Mouse (Mus musculus): ENCODE measurements around the gene Iqce. TPM values are rescaled to one million over a fixed set of nuclear protein-coding genes. Genes with fewer than 3 reads are reported as not detected.

Gene Iqce
- total and polyA plus RNA-seq, 3 experiments, result 2.2 to 11.2 (median 5.3) TPM

GRCm38 (mm10) chr5:140652587-140652986 is 49.6 kb downstream of the Iqce start:
- H3K9ac ChIP-seq (ENCODE audit: insufficient read depth, low read depth), result no peak overlapping the region
- H3K4me3 ChIP-seq (replicated peaks in 1 of 3; ENCODE audit: low read depth in 2 of 3, low read length in 2 of 3, poor library complexity in 1 of 3), result no peak overlapping the region
- in situ Hi-C loops (cut with MboI; ENCODE audit: low pct_ligation_motif_present, low pct_unique_long_range_greater_than_20kb, low sequenced_read_pairs) (no loop called here), dilution Hi-C loops (cut with MboI; ENCODE audit: extremely low pct_ligation_motif_present, extremely low pct_unique_long_range_greater_than_20kb, low sequenced_read_pairs) (no loop called here)
- peaks cover 25% of the 10 kb centered on the region for H3K27me3 ChIP-seq (replicated peaks)
- no peaks in the 10 kb centered on the region for H3K9me3 ChIP-seq (replicated peaks; ENCODE audit: low read length)
- no peak for DNase-seq (ENCODE audit: extremely low read depth)
- no peak for TF ChIP-seq MEF2A (IDR thresholded peaks at IDR 0.05; ENCODE audit: borderline replicate concordance, low read depth, low read length)
- H3K36me3 ChIP-seq (replicated peaks in 1 of 2; ENCODE audit: control insufficient read depth in 1 of 2, insufficient read depth in 1 of 2, low read length in 1 of 2), result no peaks in the 10 kb centered on the region
- no peaks in the 10 kb centered on the region for H3K79me2 ChIP-seq (replicated peaks; ENCODE audit: control insufficient read depth, extremely low read depth, insufficient read depth, poor library complexity, severe bottlenecking)
- H3K27ac ChIP-seq (ENCODE audit: insufficient read depth, low read depth), result no peak overlapping the region
- no peak overlapping the region for H3K4me2 ChIP-seq (ENCODE audit: insufficient read depth, low read depth, poor library complexity, severe bottlenecking)
- peaks cover 6 to 16% of the 10 kb centered on the region in 2 experiments for H3K4me1 ChIP-seq (ENCODE audit: control insufficient read depth in 1 of 2, insufficient read depth in 2 of 2)

GRCm38 (mm10) chr5:140651231-140651630 is 50.9 kb downstream of the Iqce start:
- no peak for DNase-seq (ENCODE audit: extremely low read depth)
- no peak overlapping the region for H3K4me3 ChIP-seq (replicated peaks in 1 of 3; ENCODE audit: low read depth in 2 of 3, low read length in 2 of 3, poor library complexity in 1 of 3)
- no peaks in the 10 kb centered on the region for H3K36me3 ChIP-seq (replicated peaks in 1 of 2; ENCODE audit: control insufficient read depth in 1 of 2, insufficient read depth in 1 of 2, low read length in 1 of 2)
- H3K9me3 ChIP-seq (replicated peaks; ENCODE audit: low read length), result no peaks in the 10 kb centered on the region
- H3K4me1 ChIP-seq (ENCODE audit: control insufficient read depth in 1 of 2, insufficient read depth in 2 of 2), result peaks cover 6 to 20% of the 10 kb centered on the region in 2 experiments
- dilution Hi-C loops (cut with MboI; ENCODE audit: extremely low pct_ligation_motif_present, extremely low pct_unique_long_range_greater_than_20kb, low sequenced_read_pairs), result no loop called here
- TF ChIP-seq MEF2A (IDR thresholded peaks at IDR 0.05; ENCODE audit: borderline replicate concordance, low read depth, low read length), result no peak
- no peak for TF ChIP-seq ZNF384 (IDR thresholded peaks at IDR 0.05; ENCODE audit: low read depth, low read length)
- no peak for TF ChIP-seq GABPA (IDR thresholded peaks at IDR 0.05; ENCODE audit: insufficient replicate concordance, low read depth, low read length)
- no peak for TF ChIP-seq E2F4 (IDR thresholded peaks at IDR 0.05; ENCODE audit: insufficient replicate concordance, low read depth, low read length)
- TF ChIP-seq PAX5 (IDR thresholded peaks at IDR 0.05; ENCODE audit: low read length), result no peak
- no peaks in the 10 kb centered on the region for H3K79me2 ChIP-seq (replicated peaks; ENCODE audit: control insufficient read depth, extremely low read depth, insufficient read depth, poor library complexity, severe bottlenecking)
- no peak overlapping the region for H3K27ac ChIP-seq (ENCODE audit: insufficient read depth, low read depth)
- in situ Hi-C loops (cut with MboI; ENCODE audit: low pct_ligation_motif_present, low pct_unique_long_range_greater_than_20kb, low sequenced_read_pairs), result no loop called here
- peaks cover 33% of the 10 kb centered on the region for H3K27me3 ChIP-seq (replicated peaks)
- no peak overlapping the region for H3K9ac ChIP-seq (ENCODE audit: insufficient read depth, low read depth)
- no peak overlapping the region for H3K4me2 ChIP-seq (ENCODE audit: insufficient read depth, low read depth, poor library complexity, severe bottlenecking)

- Histone ChIP-seq H3K4me2 (ENCODE audit: insufficient read depth, low read depth, poor library complexity, severe bottlenecking) (no peak overlapping the region), H3K4me3 (replicated peaks in 1 of 3; ENCODE audit: low read depth in 2 of 3, low read length in 2 of 3, poor library complexity in 1 of 3) (no peak overlapping the region), H3K27me3 (replicated peaks) (peaks cover 31% of the 10 kb centered on the region), H3K9ac (ENCODE audit: insufficient read depth, low read depth) (no peak overlapping the region), H3K9me3 (replicated peaks; ENCODE audit: low read length) (no peaks in the 10 kb centered on the region), H3K4me1 (ENCODE audit: control insufficient read depth in 1 of 2, insufficient read depth in 2 of 2) (peaks cover 6 to 20% of the 10 kb centered on the region in 2 experiments), H3K79me2 (replicated peaks; ENCODE audit: control insufficient read depth, extremely low read depth, insufficient read depth, poor library complexity, severe bottlenecking) (no peaks in the 10 kb centered on the region), H3K36me3 (replicated peaks in 1 of 2; ENCODE audit: control insufficient read depth in 1 of 2, insufficient read depth in 1 of 2, low read length in 1 of 2) (no peaks in the 10 kb centered on the region), H3K27ac (ENCODE audit: insufficient read depth, low read depth) (no peak overlapping the region)
- in situ Hi-C loops (cut with MboI; ENCODE audit: low pct_ligation_motif_present, low pct_unique_long_range_greater_than_20kb, low sequenced_read_pairs), result no loop called here
- dilution Hi-C loops (cut with MboI; ENCODE audit: extremely low pct_ligation_motif_present, extremely low pct_unique_long_range_greater_than_20kb, low sequenced_read_pairs), result no loop called here
- no peak for DNase-seq (ENCODE audit: extremely low read depth)
- TF ChIP-seq CTCF (conservative IDR thresholded peaks at IDR 0.05 in 1 of 2, IDR thresholded peaks at IDR 0.05 in 1 of 2; ENCODE audit: low read depth in 2 of 2, low read length in 2 of 2) (no peak), IRF4 (IDR thresholded peaks at IDR 0.05; ENCODE audit: low read depth, low read length) (no peak), RCOR1 (conservative IDR thresholded peaks at IDR 0.05; ENCODE audit: low read depth, low read length) (no peak), SMC3 (IDR thresholded peaks at IDR 0.05; ENCODE audit: low read depth, low read length) (no peak), BHLHE40 (IDR thresholded peaks at IDR 0.05; ENCODE audit: low read depth, low read length) (no peak), SIN3A (IDR thresholded peaks at IDR 0.05; ENCODE audit: low read length) (no peak), MAZ (IDR thresholded peaks at IDR 0.05; ENCODE audit: low read depth, low read length) (no peak), ZC3H11A (IDR thresholded peaks at IDR 0.05; ENCODE audit: low read depth, low read length) (no peak), MEF2A (IDR thresholded peaks at IDR 0.05; ENCODE audit: borderline replicate concordance, low read depth, low read length) (no peak)
Measured at GRCm38 (mm10) chr5:140649881-140650414, 52.2 kb downstream of the Iqce start.
